Mouse (Mus musculus): ENCODE results near the gene Clint1.

DNA sequence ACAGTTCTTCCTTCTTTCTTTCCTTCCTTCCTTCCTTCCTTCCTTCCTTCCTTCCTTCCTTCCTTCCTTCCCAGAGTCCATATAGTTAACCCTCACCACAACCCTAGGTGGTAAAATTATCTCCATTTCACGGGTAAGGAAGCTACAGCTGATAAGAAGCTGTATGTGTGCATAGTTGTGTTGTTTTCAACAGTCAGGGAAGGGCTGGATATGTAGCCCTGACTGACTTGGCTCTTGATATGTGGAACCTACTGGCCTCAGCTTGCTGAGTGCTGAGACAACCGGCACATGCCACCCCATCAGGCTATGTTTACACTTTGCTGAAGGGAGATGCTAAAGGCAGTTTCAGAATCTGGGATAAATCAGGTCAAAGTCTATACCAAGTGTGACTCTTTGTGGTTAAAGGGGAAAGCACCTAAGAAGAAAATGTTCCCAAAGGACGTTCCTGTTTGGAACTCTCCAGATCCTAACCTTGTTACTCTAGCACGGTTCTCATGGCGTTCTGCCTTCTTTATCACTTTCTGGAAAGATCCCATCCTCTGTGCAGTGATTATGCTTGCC lies 14.5 kb upstream of the Clint1 start:
- TF ChIP-seq CTCF (IDR thresholded peaks at IDR 0.05; ENCODE audit: extremely low read depth, insufficient read length, insufficient replicate concordance, low read depth, low read length) (no peak), POLR2A (IDR thresholded peaks at IDR 0.05; ENCODE audit: low read depth, low read length) (no peak)

Data from small intestine, adult 2 months (tissue).